Mouse (Mus musculus) mouse trophoblast stem cell (cell line): Measurements from ENCODE around the gene Pawr.

Experiments
- in situ Hi-C, 2 experiments: fragments of 300-500 bp; cut with MseI, MboI; formaldehyde crosslinking; loops; 2 replicates in 1 of 2; 3 replicates in 1 of 2; pipeline ENCODE4 v1.15.1; 2025

Pawr gene

DNA sequence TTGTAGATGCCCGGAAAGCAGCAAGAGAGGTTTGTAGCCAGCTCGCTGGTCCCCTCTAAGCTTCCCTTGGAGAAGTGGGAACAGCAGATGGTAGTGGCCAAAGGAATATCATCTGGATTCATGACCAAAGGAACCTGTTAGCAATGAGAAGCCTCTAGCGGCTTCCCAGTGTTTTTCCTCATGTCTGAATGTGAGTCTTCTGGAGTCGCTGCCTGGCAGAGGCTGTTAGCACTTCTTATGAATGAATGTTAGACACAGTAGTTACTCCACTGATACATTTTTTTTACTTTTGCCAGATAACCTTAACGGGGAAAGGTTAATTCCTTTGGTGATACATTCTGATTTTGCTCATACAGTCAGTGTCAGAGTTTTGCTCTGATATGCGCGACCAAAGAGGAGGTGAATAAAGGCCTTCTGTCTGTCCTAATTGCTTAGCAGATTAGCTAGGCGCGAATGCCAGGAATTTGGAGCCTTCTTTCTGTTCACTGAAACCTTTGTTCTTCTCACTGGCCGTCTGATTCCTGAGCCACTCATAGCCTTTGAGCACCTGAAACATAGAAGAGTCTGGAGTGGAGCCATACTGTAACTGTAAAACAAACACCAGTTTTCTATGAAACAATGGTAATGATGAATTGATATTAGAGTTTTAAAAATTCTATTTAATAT is 22.9 kb downstream of the Pawr start:
- in situ Hi-C loops: no loop called here

DNA sequence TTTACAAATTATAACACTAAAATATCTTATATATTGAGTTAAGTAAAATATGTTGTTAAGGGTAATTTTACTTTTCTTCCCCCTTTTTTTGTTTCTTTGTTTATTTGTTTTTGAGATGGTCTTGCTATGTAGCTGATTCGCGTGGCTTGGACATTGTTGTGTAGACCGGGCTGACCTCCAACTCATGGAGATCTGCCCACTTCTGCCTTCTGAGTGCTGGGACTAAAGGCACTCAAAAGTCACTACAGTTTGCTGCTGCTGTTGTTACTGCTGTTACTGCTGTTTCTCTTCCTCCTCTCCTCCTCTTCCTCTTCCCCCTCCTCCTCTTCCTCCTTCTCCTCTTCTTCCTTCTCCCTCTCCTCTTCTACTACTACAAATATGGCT is 23.5 kb downstream of the Pawr start:
- in situ Hi-C loops: no loop called here

DNA sequence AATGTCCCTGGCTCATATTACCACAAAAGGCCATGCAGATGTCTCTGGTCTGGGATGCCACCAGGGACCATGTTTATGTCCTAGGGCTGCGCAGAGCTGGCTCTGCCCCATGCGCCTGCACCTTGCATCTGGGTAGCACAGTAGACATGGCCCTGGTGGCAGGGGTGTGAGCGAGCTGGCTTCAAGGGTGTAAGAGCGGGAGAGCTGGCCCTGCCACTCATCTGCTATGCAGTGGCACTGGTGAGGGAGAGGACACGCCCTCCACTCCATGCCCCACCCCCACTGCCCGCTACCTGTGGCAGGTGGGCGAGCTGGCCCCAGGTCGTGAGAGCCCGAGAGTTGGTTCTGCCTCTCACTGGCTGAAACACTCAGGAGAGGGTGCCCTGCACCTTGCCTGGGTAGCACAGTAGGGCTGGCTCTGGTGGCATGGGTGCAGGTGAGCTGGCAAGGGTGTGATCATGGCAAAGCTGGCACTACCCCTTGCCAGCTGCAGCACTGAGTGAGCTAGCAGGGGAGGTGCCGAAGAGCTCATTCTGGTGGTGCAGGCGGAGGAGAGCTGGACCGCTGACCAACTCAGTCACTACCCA is 24.8 kb downstream of the Pawr start:
- in situ Hi-C loops: no loop called here

DNA sequence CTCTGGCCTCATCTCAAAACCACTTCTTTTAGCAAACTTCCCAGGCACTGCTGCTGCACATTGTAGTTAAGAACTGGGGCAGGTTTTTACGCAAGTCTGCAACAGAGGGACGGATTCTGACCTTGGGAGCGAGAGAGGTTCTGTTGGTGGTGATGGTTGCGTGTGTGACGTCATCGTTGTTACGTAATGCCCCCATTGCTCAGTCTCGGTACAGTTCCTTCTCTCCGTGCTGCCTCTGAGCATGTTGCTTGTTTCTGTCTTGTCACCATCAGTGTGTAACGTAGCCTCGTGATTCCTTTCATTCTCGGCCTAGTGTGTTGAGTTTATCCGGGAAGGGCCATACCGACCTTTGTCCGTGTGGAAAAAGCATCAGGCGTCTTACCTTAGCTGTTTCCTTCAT is 28.1 kb downstream of the Pawr start:
- in situ Hi-C loops: no loop called here

DNA sequence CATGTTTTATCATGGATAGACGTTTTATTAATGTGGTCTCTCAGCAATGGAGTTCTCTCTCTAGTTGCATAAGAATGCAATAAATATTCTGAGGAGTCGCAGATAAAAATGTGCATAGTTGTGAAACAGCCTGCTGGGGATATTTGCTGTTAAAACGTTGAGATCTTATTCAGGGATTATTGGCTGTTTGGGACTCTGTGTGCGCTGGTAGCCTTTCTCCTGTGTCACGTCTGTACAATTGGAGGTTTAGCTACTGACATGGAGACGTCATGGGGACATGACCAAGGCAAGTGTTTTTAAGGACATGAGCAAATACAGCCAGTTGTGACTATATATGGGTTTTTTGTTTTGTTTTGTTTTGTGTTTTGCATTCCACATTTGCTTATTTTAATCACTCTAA is 28.9 kb downstream of the Pawr start:
- in situ Hi-C loops: no loop called here

GRCm38 (mm10) chr10:108361419-108362155 is 29.7 kb downstream of the Pawr start:
- in situ Hi-C loops: no loop called here

- in situ Hi-C loops: no loop called here
These were observed 32.0 kb downstream of the Pawr start for GRCm38 (mm10) chr10:108363932-108364331.

GRCm38 (mm10) chr10:108364946-108365719 is 33.2 kb downstream of the Pawr start:
- in situ Hi-C loops: no loop called here

GRCm38 (mm10) chr10:108366251-108366650 is 34.3 kb downstream of the Pawr start:
- in situ Hi-C loops: no loop called here

- in situ Hi-C loops: no loop called here
These were observed 36.4 kb downstream of the Pawr start for GRCm38 (mm10) chr10:108368358-108368757.

DNA sequence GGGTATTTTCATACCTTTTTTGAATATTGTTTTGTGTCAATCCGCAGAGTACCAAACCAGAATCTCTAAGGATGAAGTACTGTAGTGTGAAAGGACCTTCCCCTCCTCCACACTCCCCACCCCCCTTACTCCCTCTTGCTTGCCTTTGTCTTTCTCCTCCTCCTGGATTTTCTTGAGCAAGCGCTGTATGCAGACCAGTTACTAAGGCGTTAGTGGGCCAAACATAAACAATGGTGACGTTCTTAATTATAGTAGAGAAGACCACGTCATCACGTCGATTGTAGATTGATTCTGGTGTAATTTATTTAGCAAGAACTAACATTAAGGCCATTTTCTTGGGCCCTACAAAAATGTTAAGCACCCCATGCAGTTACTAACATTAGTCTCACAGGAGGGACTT is 40.3 kb downstream of the Pawr start:
- in situ Hi-C loops: no loop called here

GRCm38 (mm10) chr10:108372858-108373257 is 40.9 kb downstream of the Pawr start:
- in situ Hi-C loops: no loop called here

GRCm38 (mm10) chr10:108375796-108376195 is 43.9 kb downstream of the Pawr start:
- in situ Hi-C loops: no loop called here

- in situ Hi-C loops: no loop called here
These were observed 44.4 kb downstream of the Pawr start for GRCm38 (mm10) chr10:108376366-108376765.

- in situ Hi-C loops: no loop called here
These were observed 45.4 kb downstream of the Pawr start for GRCm38 (mm10) chr10:108377369-108377768.

DNA sequence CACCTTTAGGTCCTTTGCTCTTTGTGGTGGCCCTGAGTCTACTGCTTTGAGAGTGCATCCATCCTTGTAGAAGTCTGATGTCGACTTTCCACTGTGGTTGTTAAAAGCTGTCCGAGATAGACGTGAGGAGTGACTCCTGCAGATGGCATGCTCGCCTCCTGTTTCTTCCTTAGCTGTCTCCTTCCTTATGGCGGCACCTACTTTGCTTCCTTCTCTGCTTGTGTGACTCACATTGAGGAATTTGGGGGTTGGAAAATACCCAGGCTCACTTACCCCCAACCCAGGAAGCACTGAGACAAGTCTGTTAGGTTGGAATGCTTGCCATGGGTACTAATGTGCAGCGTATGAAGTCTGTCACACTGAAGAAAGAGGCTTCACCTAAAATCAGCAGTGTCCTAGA is 46.1 kb downstream of the Pawr start:
- in situ Hi-C loops: no loop called here

- in situ Hi-C loops: no loop called here
These were observed 46.6 kb downstream of the Pawr start for GRCm38 (mm10) chr10:108378479-108378878.

DNA sequence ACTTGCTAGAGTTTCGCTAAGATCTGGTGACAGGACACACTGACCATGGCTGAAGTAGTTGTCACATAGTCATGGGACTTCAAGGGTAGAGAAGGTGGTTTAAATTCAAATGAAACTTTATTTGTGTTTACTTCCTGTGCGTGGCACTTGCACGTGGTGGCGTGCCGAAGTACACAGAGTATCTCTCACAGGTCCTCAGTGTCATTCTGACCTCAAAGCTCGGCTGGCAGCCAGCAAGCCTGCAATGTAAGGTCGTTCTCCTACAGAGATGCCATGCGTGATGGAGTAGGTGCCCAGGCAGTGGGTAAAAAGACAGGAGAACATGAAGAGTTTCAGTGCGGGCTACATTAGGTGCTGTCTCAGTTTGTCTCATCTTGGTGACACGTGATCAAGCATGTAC is 48.8 kb downstream of the Pawr start:
- in situ Hi-C loops: no loop called here

GRCm38 (mm10) chr10:108384153-108384769 is 52.3 kb downstream of the Pawr start:
- in situ Hi-C loops: no loop called here

DNA sequence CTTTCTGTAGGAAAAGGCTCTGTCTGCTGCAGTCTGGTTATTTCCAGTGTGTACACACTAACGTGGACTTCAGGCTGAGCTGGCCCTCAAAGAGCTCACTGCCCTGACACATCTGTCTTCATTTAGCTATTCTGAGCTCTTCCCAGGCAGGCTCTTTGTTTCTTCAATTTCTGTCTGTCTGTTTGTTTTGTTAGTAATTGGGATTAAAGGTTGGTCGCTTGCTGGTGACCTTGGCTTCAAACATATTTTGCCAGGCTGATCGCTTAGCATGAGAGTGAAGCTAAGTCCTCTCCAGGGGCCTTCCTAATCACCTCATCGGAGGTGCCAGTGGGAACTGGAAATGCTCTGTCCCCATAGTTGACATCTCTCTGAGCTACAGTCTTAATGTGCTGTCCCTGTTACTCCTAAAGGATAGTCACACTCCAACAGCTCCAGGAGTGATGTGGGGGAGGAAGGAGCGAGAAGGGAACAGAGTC is 53.6 kb downstream of the Pawr start:
- in situ Hi-C loops: no loop called here

DNA sequence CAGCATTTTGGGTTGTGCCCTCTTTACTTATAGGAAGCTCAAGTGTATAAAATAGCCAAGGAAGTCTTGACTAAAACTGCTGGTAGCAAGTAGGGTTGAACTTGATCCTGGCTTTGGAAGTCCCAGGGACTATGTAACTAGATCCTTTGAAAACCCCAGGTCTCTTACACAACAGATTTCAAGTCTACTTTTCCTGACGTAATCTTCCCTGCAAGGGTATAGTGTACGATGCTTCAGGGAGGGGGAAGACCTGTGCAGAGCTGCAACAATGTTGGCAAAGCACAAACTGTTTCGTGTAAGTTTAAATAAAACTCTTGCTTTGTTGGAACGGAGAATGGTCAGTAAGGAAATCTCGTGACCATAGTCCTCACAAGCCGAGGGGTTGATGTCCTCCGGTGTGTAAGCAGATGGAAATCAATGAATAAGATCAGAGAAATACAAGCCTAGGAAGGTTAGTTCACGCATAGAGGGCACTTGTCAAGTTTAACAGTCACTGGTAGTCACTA is 56.5 kb downstream of the Pawr start:
- in situ Hi-C loops: no loop called here
